Mouse (Mus musculus) E14TG2a.4 (cell line): ENCODE measurements around the gene Trim67.

ENCODE experiments used
- CTCF ChIP-seq: conservative IDR thresholded peaks from 2 replicates; pipeline ENCODE4 v1.5.1; 2014; ENCODE audit warnings: low read length
- NANOG ChIP-seq: IDR thresholded peaks from 2 replicates; pipeline ENCODE4 v1.6.1; 2014; ENCODE audit warnings: borderline replicate concordance, low read length, mixed read lengths
- POU5F1 ChIP-seq: IDR thresholded peaks from 2 replicates; pipeline ENCODE4 v1.6.1; 2014; ENCODE audit warnings: low read length, borderline replicate concordance

GRCm38 (mm10) chr8:124819612-124820115 is 26.8 kb downstream of the Trim67 start:
- no peak for TF ChIP-seq CTCF
- TF ChIP-seq POU5F1 = no peak
- no peak for TF ChIP-seq NANOG
